Mouse (Mus musculus): Measurements from ENCODE around the gene Fam71e1.

- TF ChIP-seq CTCF (IDR thresholded peaks at IDR 0.05; ENCODE audit: low read depth) (no peak), EP300 (IDR thresholded peaks at IDR 0.05; ENCODE audit: low read depth) (no peak)
Measured at GRCm38 (mm10) chr7:44547041-44547440, 50.7 kb downstream of the Fam71e1 start.
